Mouse (Mus musculus) liver, embryonic 11.5 days (tissue): ENCODE measurements at regions not wholly inside any gene's neighbourhood (a gene's known extent, or its start where the extent isn't known, plus 50 kb on each side); places are given as distances from the start of the nearest gene placed in this dataset.

Experiments used
- ATAC-seq: fragments of 200-750 bp; cut with Nextera tagmentation; replicated peaks from 2 replicates; pipeline ENCODE4 v1.8.0; 2017; ENCODE audit warnings: moderate number of reproducible peaks, mild to moderate bottlenecking, moderate TSS enrichment, moderate library complexity; ENCODE audit not compliant: low FRiP score
- DNase-seq: peaks from one replicate; pipeline ENCODE4 v3.0.0-alpha.2; 2017; ENCODE audit warnings: low spot score
- H3K27ac ChIP-seq: fragments of 300-500 bp; sonication (generic); 2 replicates; pipeline ENCODE4 v1.5.1; 2014; ENCODE audit warnings: mild to moderate bottlenecking, low read depth, low read length, control low read depth
- H3K27me3 ChIP-seq: fragments of 300-500 bp; sonication (generic); replicated peaks from 2 replicates; pipeline ENCODE4 v1.6.1; 2014; ENCODE audit warnings: low read length, mixed read lengths; ENCODE audit not compliant: control insufficient read depth, insufficient read depth
- H3K36me3 ChIP-seq: fragments of 300-500 bp; sonication (generic); 2 replicates; pipeline ENCODE4 v1.6.1; 2014; ENCODE audit warnings: mild to moderate bottlenecking, low read length, moderate library complexity, mixed read lengths; ENCODE audit not compliant: control insufficient read depth, insufficient read depth
- H3K4me1 ChIP-seq: fragments of 300-500 bp; sonication (generic); replicated peaks from 2 replicates; pipeline ENCODE4 v1.6.1; 2014; ENCODE audit warnings: low read length, mixed read lengths; ENCODE audit not compliant: control insufficient read depth, insufficient read depth
- H3K4me2 ChIP-seq: fragments of 300-500 bp; sonication (generic); 2 replicates; pipeline ENCODE4 v1.6.1; 2014; ENCODE audit warnings: mild to moderate bottlenecking, control low read depth, moderate library complexity
- H3K4me3 ChIP-seq: fragments of 300-500 bp; sonication (generic); 2 replicates; pipeline ENCODE4 v1.5.1; 2014; ENCODE audit warnings: low read depth, low read length, control low read depth
- H3K9ac ChIP-seq: fragments of 300-500 bp; sonication (generic); 2 replicates; pipeline ENCODE4 v1.6.1; 2014; ENCODE audit warnings: low read depth, low read length, control low read depth
- H3K9me3 ChIP-seq: fragments of 300-500 bp; sonication (generic); 2 replicates; pipeline ENCODE4 v1.6.1; 2016; ENCODE audit warnings: low read length, inconsistent platforms, mixed read lengths; ENCODE audit not compliant: control insufficient read depth
- WGBS: fragments of 180-500 bp; shearing (Covaris S2); extraction: QIAGEN DNeasy Blood & Tissue Kit; methylation state at CpG from one replicate; pipeline ENCODE4 v1.1.7; 2014; 5-methylcytosine and 5-hydroxymethylcytosine counted together

GRCm38 (mm10) chr6:117605685-117606084, 235.3 kb upstream of the Zfp637 start:
- DNase-seq (no peak), ATAC-seq (no peak)
- no peaks in the 10 kb centered on the region for H3K27me3 ChIP-seq
- no peak overlapping the region for H3K4me2 ChIP-seq
- H3K4me1 ChIP-seq: no peaks in the 10 kb centered on the region; the same call in 1 of the 2 replicates
- H3K9ac ChIP-seq: no peak overlapping the region
- WGBS: 38% methylated on average over 4 of the region's 4 CpGs
- no peaks in the 10 kb centered on the region for H3K9me3 ChIP-seq
- H3K36me3 ChIP-seq: no peaks in the 10 kb centered on the region
- no peak overlapping the region for H3K27ac ChIP-seq
- no peak overlapping the region for H3K4me3 ChIP-seq

DNA sequence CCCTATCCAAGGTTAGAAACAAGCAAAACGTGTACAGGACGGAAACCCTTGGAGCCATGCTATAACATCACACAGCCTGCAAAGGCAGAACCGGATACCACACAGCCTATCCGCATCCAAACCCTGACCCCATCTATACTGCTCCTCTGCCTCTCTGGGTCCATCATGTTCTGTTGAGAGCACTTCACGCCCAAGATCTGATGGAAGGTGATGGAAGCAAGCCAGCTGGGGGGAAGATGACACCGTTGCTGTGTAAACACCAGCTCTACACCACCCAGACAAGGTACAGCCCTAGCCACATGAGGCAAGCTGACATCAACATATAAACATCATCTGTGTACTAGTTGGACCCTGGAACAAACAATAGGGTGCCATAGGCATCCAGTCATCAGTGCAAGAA, 234.8 kb upstream of the Zfp637 start:
- 77% methylated on average over 6 of the region's 6 CpGs for WGBS
- Histone ChIP-seq H3K4me1 (peaks cover 1% of the 10 kb centered on the region; the same call in 1 of the 2 replicates), H3K4me3 (no peak overlapping the region), H3K27ac (no peak overlapping the region), H3K4me2 (no peak overlapping the region), H3K9ac (no peak overlapping the region), H3K9me3 (no peaks in the 10 kb centered on the region), H3K36me3 (no peaks in the 10 kb centered on the region), H3K27me3 (no peaks in the 10 kb centered on the region)
- ATAC-seq (no peak), DNase-seq (no peak)

DNA sequence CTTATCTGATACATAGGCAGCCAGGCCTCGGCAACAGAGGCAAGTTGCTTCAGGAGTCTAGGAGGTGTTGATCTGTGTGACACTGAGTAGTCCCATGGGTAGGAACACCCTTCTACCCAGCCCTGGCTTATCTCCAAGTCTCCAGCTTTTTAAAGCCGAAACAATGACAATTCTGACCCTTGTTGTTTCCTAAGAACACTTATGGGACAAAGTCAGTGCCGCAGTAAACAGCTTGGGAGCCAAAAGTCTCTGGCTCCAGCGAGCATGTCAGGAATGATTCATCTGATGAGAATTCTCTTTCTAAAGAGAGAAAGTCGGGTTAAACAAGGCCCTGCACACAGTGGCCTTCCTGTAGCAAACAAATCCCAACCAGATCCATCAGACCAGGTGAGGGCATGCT, 234.0 kb upstream of the Zfp637 start:
- Histone ChIP-seq H3K4me2 (no peak overlapping the region), H3K9me3 (no peaks in the 10 kb centered on the region), H3K27me3 (no peaks in the 10 kb centered on the region), H3K4me1 (peaks cover 2% of the 10 kb centered on the region; the same call in 1 of the 2 replicates), H3K9ac (no peak overlapping the region), H3K27ac (no peak overlapping the region), H3K4me3 (no peak overlapping the region), H3K36me3 (no peaks in the 10 kb centered on the region)
- DNase-seq: no peak
- ATAC-seq: no peak
- WGBS: 69% methylated on average over 5 of the region's 5 CpGs

DNA sequence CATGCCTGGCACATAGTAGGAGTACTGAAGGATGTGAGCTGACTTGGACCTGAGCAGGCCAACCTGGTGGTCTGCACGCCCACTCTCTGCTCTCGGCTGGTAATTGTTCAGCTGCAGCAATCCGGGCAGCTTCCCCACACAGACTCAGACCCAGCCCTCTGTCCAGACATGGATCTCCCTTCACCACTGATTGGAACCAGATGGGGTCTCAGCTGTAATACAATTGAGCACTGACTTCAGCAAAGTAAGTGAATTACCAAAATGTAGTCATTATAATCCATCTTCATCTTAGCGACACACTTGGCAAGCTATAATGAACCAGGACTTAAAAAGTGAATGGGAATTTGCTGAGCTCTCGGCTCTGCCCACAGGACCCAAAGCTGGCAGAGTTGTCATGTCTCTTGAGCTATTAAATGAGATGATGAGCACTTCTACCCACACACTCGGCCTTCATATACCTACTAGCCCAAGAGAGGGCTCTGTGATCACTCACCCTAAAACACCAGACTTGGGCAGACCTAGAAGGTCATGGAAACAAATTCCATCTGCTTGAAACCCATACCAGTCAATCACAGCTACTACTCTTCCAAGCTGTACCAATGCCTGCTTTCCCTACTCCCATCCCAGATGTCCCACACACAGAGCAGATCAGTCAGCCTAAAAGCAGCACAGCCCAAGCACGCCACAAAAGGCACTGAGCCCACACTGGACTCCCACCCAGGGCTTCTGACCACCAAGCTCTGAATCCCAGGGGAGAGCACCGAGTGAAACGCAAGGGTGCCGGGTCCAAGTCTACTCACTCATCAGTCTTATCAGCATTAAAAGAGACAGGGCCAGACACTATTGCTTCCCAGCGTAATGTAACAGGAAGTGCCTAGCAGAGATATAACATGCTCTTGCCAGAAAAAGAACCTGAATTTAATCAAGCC, 231.2 kb upstream of the Zfp637 start:
- Histone ChIP-seq H3K9ac (no peak overlapping the region), H3K27ac (no peak overlapping the region), H3K4me2 (no peak overlapping the region), H3K9me3 (no peaks in the 10 kb centered on the region), H3K36me3 (no peaks in the 10 kb centered on the region), H3K4me1 (peaks cover 2% of the 10 kb centered on the region; the same call in 1 of the 2 replicates), H3K4me3 (no peak overlapping the region), H3K27me3 (no peaks in the 10 kb centered on the region)
- DNase-seq (no peak), ATAC-seq (0 out of 2 replicates have a peak, but pooled peaks have one; percentile 15)
- WGBS: 52% methylated on average over 11 of the region's 11 CpGs

GRCm38 (mm10) chr6:117611281-117611680, 229.7 kb upstream of the Zfp637 start:
- no peak for ATAC-seq
- Histone ChIP-seq H3K9ac (no peak overlapping the region), H3K4me2 (no peak overlapping the region), H3K4me1 (peaks cover 2% of the 10 kb centered on the region; the same call in 1 of the 2 replicates), H3K27me3 (no peaks in the 10 kb centered on the region), H3K4me3 (no peak overlapping the region), H3K27ac (no peak overlapping the region), H3K36me3 (no peaks in the 10 kb centered on the region), H3K9me3 (no peaks in the 10 kb centered on the region)
- 83% methylated on average over 10 of the region's 10 CpGs for WGBS
- DNase-seq: no peak

GRCm38 (mm10) chr6:117611965-117612364, 229.0 kb upstream of the Zfp637 start:
- DNase-seq (no peak), ATAC-seq (no peak)
- Histone ChIP-seq H3K4me1 (peaks cover 2% of the 10 kb centered on the region; the same call in 1 of the 2 replicates), H3K9me3 (no peaks in the 10 kb centered on the region), H3K27ac (no peak overlapping the region), H3K9ac (no peak overlapping the region), H3K36me3 (no peaks in the 10 kb centered on the region), H3K27me3 (no peaks in the 10 kb centered on the region), H3K4me2 (peak overlapping the region; percentile 6; the same call in 1 of the 2 replicates), H3K4me3 (no peak overlapping the region)
- 90% methylated on average over 8 of the region's 8 CpGs for WGBS

- Histone ChIP-seq H3K27me3 (no peaks in the 10 kb centered on the region), H3K4me3 (no peak overlapping the region), H3K27ac (no peak overlapping the region), H3K4me2 (0 out of 2 replicates have a peak overlapping the region, but pooled peaks have one; percentile 6), H3K4me1 (peaks cover 2% of the 10 kb centered on the region; the same call in 1 of the 2 replicates), H3K36me3 (no peaks in the 10 kb centered on the region), H3K9me3 (no peaks in the 10 kb centered on the region), H3K9ac (no peak overlapping the region)
- ATAC-seq (no peak), DNase-seq (no peak)
- 71% methylated on average over 8 of the region's 8 CpGs for WGBS
These were observed 228.6 kb upstream of the Zfp637 start for GRCm38 (mm10) chr6:117612421-117612820.

- Histone ChIP-seq H3K4me2 (no peak overlapping the region), H3K9ac (no peak overlapping the region), H3K4me3 (no peak overlapping the region), H3K27ac (no peak overlapping the region), H3K36me3 (no peaks in the 10 kb centered on the region), H3K4me1 (peaks cover 2% of the 10 kb centered on the region; the same call in 1 of the 2 replicates), H3K27me3 (no peaks in the 10 kb centered on the region), H3K9me3 (no peaks in the 10 kb centered on the region)
- DNase-seq: no peak
- ATAC-seq: no peak
- 67% methylated on average over 11 of the region's 11 CpGs for WGBS
These were observed 227.2 kb upstream of the Zfp637 start for GRCm38 (mm10) chr6:117613656-117614350.
